Mouse (Mus musculus) layer of hippocampus, adult 11-12 months (tissue): ENCODE data around the gene 4930432M17Rik.
A peak's percentile ranks its signal among the peaks of the same experiment; 100 is the strongest.

Experiments used
- DNase-seq: peaks from one replicate; pipeline ENCODE4 v3.0.0; 2022; ENCODE audit warnings: low spot score

The 4930432M17Rik gene

GRCm38 (mm10) chr3:121670462-121670861 is at the start of gene 4930432M17Rik:
TSS of gene 4930432M17Rik (plus strand) at chr3:121670762.
- DNase-seq, result no peak

DNA sequence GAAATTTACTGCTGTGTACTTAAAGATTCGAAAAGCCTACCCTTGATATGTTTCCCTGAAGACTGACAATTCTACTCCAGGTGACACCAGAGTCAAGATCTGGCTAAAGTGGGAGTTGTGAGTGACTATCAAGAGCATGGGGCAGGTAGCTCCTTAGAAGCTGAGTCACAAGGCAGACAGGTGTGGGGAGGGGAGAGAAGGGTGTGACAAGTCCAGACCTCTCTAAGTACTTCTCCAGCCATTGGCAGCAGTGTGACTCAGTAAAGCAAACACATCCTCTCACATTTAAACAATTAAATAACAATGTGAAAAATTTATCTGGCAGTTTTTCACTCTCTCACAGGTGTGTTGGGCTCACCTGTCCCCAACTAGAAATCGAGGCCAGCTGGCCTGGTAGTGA is 44.9 kb upstream of the 4930432M17Rik start:
- no peak for DNase-seq

- no peak for DNase-seq
Measured at GRCm38 (mm10) chr3:121626273-121626672, 44.3 kb upstream of the 4930432M17Rik start.

GRCm38 (mm10) chr3:121628245-121628644 is 42.3 kb upstream of the 4930432M17Rik start:
- DNase-seq, result no peak

GRCm38 (mm10) chr3:121630626-121631025 is 39.9 kb upstream of the 4930432M17Rik start:
- DNase-seq, result no peak

DNA sequence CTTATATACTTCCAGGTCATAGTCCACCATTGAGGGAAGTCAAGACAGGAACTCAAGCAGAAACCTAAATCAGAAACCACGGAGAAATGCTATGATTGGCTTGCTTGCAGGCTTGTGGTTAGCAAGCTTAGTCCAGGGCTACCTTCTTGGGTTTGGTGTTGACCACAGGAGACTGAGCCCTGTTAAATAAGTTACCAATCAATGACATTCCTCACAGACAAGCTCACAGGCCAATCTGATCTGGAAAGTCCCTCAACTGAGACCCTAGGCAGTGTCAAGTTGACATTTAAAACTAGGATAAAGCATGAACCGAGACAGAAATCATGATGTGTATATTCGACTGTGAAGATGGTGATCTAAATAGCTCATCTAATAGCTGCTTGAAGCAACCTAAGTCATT is 35.6 kb upstream of the 4930432M17Rik start:
- no peak for DNase-seq

- DNase-seq, result peak; percentile 25
Measured at GRCm38 (mm10) chr3:121635505-121635904, 35.1 kb upstream of the 4930432M17Rik start.

- DNase-seq, result peak; percentile 72
Measured at GRCm38 (mm10) chr3:121636315-121636714, 34.2 kb upstream of the 4930432M17Rik start.

- no peak for DNase-seq
Measured at GRCm38 (mm10) chr3:121636748-121637147, 33.8 kb upstream of the 4930432M17Rik start.

GRCm38 (mm10) chr3:121637792-121638191 is 32.8 kb upstream of the 4930432M17Rik start:
- DNase-seq, result no peak

DNA sequence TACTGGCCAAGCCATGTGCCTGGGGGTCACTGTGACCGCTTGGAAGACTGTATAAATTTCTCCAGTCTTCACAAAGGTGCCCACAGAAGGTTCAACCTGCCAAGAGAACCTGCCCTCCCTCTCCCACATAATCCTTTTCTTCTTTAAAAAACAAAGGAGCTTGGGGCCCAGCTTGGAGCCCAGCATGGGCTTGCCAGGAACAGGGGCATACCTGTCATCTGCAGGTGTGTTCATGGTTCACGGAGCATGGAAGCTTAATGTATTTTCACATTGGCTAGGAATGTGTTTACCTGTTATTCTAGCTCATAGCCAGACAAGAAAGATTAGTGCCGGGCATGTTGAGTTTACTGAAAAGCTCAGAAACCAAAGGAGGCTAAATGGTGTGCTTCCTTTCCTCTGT is 32.3 kb upstream of the 4930432M17Rik start:
- no peak for DNase-seq

GRCm38 (mm10) chr3:121640611-121641010 is 30.0 kb upstream of the 4930432M17Rik start:
- no peak for DNase-seq

DNA sequence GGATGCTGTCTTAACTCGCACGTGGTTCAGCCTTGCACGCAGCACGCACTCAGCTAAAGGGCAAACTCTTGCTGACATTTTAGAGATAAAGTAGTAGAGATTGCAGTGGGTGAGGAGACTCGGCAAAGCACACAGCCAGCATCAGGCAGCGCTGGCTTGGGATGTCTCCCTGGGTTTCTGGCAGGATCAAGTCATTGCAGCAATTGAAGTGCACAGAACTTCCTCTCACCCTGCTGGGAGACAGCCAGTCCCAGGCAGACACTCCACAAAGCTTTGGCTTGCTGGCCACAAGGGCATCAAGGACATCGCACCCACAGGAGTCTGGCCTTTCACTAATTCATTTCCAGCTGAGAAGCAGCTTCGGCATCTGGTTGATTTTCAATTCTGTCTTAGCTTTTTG is 27.3 kb upstream of the 4930432M17Rik start:
- peak; percentile 6 for DNase-seq

DNA sequence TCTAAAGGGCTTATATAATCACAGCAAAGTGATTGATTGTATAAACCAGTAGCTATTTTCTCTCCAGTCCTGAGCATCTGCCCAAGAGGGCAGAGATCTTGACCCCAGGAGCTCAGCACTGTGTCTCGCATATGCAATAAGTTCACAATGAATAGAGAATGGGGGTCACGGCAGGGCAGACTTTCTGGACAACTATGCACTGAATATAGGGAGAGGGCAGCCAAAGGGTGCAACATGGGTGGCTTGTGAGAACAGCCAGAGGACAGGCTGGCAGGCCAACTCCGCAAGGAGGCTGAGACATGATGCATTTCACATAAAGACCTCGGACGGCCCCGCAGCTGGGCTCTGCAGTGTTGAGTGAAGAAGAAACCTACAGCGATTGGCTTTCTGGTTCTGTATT is 25.1 kb upstream of the 4930432M17Rik start:
- no peak for DNase-seq

GRCm38 (mm10) chr3:121646364-121647048 is 24.1 kb upstream of the 4930432M17Rik start:
- no peak for DNase-seq

DNA sequence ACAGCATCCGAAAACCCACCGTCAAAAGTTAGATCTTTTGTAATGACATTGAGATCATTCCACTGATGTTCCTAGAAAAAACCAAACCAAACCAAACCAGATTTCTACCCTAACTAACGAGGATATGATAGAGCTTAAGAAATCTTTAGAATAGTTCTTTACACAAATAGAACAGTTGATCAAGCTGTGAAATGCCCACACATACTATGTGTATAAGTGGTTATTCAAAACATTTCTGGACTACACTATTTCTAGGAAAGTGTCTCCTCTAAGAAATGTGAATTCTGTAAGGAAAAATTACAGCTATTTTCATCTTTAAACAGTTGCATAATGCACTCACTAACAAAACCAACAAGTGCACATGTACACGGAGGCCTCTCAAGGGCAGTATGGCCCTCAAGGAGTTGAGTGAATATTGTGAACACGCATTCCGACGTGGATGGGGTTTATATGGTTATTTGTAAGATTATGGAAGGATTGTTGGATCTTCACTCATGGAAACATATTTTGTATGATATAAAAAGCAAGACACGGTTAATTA is 22.3 kb upstream of the 4930432M17Rik start:
- no peak for DNase-seq

- no peak for DNase-seq
Measured at GRCm38 (mm10) chr3:121650052-121650671, 20.4 kb upstream of the 4930432M17Rik start.

GRCm38 (mm10) chr3:121651710-121652109 is 18.9 kb upstream of the 4930432M17Rik start:
- DNase-seq, result no peak

DNA sequence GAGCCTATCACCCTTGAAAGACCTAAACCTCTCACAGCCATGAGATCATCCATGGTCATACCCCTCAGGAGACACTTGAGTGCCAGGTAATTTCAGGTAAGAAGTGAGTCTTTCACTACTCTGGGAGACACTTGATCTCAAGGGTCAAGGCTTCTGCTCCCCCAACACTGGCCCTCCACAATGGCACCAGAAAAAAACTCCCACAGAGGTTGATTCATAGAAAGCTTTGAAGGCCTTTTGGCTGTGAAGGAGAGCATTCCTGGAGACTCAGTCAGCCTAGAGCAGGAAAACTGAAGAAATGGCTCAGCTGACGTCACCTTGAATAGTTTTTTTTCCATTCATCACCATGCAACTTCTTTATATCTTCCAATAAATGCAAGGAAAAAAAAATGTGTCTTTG is 18.4 kb upstream of the 4930432M17Rik start:
- no peak for DNase-seq

GRCm38 (mm10) chr3:121656922-121657321 is 13.6 kb upstream of the 4930432M17Rik start:
- no peak for DNase-seq

DNA sequence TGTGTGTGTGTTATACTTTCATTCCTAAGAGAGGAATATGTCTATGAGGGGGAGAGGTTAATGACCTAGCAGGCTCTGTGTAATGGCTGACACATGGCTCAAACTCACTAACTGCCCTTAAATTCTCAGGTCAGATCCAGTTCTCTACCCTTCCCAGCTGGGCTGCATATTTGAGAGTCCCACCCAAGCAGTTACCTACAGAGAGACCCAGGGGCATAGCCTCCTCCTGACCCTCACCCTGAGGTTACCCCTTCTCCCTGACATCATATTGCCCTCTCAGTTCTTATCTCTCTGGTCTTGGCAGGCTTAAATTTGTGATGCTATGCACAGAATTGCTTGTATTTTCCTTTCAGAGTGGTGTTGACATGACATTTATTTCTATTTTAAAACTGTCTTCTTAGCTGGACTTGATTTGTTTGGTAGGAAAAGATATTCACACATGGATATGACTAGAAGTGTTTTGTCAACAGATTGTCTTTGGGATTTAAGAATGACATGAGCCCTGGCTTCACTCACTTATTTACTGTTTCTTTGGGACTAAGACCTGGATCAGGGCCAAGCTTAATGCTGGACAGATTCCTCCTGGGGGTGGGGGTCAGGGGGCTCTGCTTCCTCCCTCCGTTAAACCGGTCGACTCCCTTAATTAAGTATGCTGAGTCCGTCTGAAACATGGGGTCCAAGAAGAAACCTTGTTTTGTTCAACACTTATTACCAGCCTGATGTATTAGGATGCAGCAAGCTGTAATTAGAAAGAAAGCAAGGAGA is 7.7 kb upstream of the 4930432M17Rik start:
- no peak for DNase-seq

GRCm38 (mm10) chr3:121663470-121663847 is 7.1 kb upstream of the 4930432M17Rik start:
- DNase-seq, result no peak
